Mouse (Mus musculus) bone marrow macrophage, adult 2 months (primary cell): Measurements from ENCODE around the gene Foxn3.

ENCODE experiments used
- CTCF ChIP-seq: IDR thresholded peaks from 2 replicates; pipeline ENCODE4 v1.5.1; 2012; ENCODE audit warnings: low read depth, mild to moderate bottlenecking, low read length, moderate library complexity
- POLR2A ChIP-seq: IDR thresholded peaks from 2 replicates; pipeline ENCODE4 v1.6.1; 2012; ENCODE audit warnings: mild to moderate bottlenecking, low read depth, low read length, borderline replicate concordance

GRCm38 (mm10) chr12:99280826-99281225 is 282.6 kb downstream of the Foxn3 start:
- no peak for TF ChIP-seq CTCF
- no peak for TF ChIP-seq POLR2A
